Mouse (Mus musculus) right cerebral cortex, postnatal 14 days (tissue): ENCODE data around the gene Tnfrsf26.
"Not testable (repeated sequence)": the region's sequence is repeated elsewhere in the genome, so short reads cannot be mapped to it uniquely, and the experiment has no call there.

Source experiments
- DNase-seq: peaks from one replicate; pipeline ENCODE4 v3.0.0; 2022

Tnfrsf26 gene

DNA sequence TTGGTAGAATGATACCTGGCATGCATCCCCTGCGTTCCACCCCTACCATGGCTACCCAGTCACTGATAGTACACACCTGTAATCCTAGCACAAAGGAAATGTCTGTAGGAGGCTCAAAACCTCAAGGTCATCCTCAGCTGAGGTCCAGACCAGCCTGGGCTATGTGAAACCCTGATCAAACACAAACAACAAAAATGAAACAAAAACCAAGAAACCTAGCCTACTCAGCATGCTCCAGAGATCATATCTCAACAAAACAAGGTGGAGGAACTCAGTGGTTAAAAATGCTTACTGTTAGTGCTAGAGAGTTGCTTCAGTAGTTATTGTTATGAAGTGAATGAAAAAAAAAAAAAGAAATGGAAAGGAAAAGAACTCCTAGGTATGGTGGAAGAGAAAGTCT, at the start of gene Tnfrsf26:
Gene Tnfrsf26 (minus strand): TSS at position 183 of the 400 bp plus-strand sequence.
- no peak for DNase-seq

DNA sequence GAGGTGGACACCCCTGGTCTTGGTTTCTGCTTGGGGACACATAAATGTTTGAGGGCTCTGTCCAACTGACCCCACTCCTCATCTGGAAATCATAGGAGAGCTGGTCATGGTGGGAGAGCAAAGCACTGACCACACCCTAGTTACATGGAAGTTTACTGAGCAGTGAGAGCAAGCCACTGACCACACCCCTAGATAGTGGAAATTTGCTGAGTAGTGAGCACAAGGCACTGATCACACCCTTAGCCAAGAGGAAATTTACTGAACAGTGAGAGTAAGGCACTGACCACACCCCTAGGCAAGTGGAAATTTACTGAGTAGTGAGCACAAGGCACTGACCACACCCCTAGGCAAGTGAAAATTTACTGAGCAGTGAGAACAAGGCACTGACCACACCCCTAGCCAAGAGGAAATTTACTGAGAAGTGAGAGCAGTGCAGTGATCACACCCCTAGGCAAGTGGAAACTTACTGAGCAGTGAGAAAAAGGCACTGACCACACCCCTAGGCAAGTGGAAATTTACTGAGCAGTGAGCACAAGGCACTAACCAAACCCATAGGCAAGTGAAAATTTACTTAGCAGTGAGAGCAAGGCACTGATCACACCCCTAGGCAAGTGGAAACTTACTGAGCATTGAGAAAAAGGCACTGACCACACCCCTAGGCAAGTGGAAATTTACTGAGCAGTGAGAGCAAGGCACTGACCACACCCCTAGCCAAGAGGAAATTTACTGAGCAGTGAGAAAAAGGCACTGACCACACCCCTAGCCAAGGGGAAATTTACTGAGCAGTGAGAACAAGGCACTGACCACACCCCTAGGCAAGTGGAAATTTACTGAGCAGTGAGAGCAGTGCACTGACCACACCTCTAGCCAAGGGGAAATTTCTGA, 38.1 kb upstream of the Tnfrsf26 start:
- no peak for DNase-seq

DNA sequence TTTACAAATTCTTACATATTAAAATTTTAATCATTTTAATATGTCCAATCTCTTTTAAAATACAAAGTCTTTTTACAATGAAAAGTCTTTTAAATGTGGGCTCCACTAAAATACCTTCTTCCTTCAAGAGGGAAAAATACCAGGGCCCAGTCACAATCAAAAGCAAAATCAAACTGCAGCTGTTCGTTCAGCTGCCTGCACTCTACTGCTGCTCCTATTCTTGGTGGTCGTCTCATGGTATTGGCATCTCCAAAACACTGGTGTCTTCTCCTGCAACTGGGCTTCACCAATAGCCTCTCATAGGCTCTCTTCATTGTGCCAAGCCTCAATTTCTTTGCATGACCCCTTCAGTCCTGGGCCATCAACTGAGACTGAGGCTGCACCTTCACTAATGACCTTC, 34.9 kb upstream of the Tnfrsf26 start:
- DNase-seq: no peak

DNA sequence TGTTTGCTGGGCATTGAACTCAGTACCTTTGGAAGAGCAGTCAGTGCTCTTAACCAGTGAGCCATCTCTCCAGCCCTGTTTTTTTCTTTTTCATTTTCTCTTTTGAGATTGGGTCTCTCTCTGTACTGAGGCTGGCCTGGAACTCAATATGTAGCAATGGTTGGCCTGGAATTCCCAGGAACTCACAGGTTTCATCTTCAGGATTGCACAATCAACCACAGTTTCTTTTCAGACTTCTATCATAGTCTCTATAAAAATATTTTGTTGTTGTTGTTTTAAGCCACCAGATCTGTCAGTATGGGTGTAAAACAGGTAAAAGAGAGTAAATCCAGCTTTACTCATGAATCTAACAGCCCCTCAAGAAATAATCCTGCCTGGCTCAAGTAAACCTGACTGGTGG, 32.3 kb upstream of the Tnfrsf26 start:
- no peak for DNase-seq

DNA sequence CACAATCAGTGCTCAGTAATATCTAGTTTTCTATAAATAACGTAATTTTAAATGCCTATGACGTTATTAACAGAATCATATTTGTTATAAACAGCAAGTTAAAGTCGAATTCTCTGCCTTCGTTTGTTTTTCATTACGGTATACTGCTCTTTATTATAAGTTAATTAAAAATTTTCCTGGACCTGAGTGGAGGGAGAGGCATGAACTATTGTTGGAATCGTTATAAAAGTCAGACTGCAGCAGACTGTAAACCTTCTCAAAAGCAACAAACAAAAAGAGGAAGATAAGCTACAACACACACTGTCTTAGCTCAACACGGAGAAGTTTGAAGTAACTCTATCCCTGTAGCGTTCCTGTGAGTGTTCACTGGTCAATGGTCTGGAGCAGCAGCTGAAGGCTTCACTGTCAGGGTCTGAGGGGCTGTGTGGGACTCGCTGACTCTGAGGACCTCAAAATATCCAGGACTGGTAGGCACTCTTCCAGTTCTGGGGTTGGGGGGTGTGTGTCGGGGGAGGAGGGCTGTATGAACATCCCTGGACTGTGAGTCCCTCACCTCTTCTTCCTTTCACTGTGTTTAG, 21.3 kb upstream of the Tnfrsf26 start:
- not testable (repeated sequence) for DNase-seq

DNA sequence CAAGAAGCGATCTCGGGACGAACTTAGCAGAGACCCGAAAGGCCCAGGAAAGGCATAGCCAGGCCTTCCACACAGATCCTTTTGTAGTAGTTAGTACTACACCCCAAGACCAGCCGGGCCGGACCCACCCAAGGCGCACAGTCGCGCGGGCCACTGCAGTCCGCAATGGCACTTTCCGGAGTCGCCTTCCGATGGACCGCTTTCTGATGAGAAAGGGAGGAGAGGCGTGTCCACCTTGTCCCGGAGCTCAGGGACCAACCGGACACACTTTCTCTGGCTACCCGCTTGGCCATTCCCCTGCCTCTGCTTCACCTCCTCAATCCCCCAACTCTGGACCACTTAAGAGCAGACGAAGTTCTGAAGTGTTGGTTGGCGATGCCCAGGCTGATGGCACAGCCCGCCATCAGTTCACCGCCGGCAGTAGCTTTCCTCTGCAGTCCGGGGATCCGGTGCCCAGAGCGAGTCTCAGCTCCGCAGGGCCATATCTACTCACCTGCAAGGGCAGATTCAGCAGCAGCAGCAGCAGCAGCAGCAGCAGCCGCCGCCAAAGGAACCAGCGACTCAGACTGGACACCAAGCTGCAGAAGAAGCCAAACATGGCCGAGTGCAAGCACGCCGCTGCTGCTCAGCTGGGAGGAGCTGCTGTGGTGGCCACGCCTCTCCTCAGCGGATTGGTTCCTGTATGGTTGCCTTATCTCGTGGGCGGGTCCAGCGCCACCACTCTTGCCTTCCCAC, 20.7 kb upstream of the Tnfrsf26 start, which contains the start of gene Tnfrsf22:
Gene Tnfrsf22 (minus strand): TSS at position 628 of the 735 bp plus-strand sequence.
- DNase-seq: peak; percentile 73

DNA sequence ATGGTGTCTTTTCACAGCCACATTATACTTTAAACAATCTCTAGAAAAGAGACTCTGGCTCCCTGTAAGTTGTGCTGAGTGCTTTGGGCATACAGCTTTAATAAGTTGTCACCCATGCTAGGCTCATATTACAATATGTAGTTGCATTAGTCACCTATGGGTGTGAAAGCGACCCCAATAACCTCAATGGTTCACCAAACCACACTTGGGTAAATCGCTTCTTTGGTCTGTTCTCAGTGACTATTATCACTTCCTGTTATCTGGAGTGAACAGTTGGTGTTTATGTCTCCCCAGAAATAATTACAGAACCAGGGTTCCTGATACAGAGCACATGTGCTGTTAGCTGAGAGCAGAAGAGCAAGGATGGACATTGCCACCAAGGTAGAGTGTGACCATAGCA, 15.4 kb upstream of the Tnfrsf26 start:
- not testable (repeated sequence) for DNase-seq

DNA sequence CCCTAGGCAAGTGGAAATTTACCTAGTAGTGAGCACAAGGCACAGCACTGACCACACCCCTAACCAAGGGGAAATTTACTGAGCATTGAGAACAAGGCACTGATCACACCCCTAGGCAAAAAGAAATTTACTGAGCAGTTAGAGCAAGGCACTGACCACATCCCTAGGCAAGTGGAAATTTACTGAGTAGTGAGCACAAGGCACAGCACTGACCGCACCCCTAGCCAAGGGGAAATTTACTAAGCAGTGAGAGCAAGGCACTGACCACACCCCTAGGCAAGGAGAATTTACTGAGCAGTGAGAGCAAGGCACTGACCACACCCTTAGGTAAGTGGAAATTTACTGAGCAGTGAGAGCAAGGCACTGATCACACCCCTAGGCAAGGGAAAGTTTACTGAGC, 8.2 kb upstream of the Tnfrsf26 start:
- no peak for DNase-seq

DNA sequence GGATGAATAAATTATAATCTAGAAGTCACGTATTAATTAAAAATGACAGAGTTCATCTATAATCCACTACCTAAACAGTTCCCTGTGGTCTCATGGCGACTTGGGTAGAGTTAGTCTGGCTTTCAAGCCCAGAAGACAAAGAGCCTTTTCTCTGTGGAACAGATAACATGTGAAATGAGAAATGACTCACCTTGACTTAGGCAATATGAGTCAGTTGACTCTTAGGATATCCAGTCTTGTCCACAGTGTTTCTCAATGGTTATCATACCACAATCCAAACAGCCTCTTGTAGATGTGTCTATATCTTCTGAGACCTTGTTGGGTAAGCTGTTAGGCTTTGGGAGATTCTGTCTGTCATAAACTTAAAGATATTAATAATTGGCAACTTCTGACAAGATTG, 3.0 kb upstream of the Tnfrsf26 start:
- no peak for DNase-seq

DNA sequence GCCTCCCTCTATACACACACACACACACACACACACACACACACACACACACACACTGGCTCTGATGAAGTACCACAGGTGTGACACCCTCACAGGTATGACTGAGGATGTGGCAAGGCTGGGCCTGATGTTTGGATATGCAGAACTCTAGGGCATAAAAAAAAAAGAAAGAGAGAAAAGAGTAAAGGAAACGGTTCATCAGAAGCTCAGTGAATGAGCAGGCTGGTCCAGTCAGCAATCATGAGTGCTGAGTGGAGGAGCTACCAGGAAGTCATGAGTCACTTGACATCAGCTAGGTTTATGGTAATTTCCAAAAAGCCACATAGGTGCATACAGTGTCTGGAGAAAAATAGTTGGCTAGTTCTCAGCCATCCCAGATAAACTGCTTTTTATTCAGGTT, 979 bp upstream of the Tnfrsf26 start:
- no peak for DNase-seq

DNA sequence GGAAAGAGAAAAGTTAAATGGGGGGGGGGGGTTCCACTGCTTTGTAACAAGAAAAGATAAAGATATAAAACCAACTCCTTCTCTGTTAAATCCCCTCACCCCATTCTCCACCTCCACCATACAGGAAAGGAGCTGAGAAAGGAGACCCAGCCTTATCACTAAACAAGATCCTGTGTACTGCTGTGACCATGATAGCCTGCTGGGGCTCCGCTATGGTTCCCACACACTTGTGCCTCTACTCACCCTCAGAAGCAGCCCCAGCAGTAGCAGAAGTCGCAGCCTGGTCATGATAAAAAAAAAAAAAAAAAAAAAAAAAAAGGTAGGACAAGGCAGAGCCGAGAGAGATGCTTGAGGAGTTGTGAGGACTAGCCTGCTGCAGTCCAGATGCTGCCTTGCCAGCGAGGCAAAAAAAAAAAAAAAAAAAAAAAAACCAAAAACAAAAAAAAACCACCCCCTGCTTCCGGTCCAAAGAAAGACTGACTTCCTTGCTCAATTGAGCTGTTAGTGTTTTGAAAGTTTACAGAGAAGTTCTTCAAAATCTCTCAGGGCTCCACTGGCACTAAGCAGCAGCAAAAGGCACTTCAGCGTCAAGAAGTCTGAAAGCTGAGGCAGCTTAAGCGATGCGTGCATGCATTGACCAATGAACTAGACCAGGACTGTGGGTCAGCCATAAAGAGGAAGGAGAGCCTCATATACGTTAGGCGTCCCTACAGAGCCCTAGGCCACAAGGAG, 801 bp downstream of the Tnfrsf26 start:
- DNase-seq: no peak

DNA sequence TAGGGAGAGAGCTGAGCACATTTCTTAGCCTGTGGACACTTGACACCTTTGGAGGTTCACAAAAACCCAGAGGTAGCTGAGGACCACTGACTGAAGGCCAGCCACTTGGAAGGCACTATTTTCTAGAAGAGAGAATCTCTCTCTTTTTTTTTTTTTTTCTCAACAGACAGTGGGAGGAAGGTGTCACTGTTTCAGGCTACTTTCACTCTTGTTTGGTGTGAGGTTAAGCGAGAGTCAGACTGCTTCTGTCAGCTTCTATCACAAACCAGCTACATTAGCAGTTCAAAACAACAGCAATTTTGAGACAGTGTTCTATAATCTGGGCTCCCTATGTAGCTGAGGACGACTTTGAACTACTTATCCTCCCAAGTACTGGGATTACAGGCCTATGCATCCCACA, 2.3 kb downstream of the Tnfrsf26 start:
- no peak for DNase-seq

DNA sequence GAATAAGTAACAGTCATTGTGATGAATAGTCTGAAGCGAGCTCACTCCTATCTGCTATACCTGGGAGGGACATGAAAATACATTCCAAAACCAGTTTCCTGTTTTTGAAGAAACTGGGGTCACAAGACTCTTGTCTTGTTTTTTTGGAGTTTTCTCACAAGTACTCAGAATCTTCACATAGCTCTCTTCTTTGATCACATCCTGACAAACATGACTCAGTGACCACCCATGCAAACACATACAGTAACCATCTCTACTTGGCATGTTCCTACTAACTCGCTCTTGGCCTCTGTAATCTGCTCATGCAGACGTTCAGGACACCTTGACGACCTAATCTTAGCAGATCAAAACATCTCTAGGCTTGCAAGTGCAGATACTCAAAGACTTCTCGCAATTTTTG, 3.4 kb downstream of the Tnfrsf26 start:
- DNase-seq: no peak

DNA sequence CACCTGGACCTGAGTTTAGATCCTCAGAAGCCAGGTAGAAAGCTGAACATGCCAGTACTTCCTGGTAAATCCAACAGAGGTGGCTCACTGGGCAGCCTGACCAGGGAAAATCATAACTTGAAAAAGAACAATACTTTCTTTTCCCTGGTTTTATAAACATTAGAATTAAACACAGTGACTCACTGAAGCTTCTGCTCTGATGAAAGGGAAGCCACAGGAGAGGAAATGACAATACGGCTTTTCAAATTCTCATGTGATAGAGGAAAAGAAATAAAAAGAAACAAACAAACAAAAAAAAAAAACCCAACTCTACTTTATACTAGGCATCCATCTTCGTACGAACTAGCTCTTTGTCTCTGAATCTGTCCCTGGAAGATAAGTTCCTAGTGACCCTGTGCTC, 4.0 kb downstream of the Tnfrsf26 start:
- DNase-seq: no peak

DNA sequence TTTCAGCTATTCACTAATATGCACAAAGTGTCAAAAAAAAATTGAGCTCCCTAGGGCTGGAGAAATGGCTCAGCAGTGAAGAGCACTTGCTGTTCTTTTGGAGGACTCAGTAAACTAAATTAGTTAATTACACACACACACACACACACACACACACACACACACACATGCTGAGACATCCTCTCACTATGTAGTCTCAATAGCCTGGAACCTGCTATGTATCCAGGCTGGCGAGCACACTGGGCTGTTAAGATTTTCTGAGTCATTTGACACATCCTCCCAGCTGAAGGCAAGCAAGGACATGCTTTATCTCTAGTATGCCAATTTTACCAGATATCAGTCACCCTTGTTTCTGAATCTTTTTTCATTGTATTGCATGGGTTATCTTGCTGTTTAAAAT, 7.6 kb downstream of the Tnfrsf26 start:
- DNase-seq: peak; percentile 19

DNA sequence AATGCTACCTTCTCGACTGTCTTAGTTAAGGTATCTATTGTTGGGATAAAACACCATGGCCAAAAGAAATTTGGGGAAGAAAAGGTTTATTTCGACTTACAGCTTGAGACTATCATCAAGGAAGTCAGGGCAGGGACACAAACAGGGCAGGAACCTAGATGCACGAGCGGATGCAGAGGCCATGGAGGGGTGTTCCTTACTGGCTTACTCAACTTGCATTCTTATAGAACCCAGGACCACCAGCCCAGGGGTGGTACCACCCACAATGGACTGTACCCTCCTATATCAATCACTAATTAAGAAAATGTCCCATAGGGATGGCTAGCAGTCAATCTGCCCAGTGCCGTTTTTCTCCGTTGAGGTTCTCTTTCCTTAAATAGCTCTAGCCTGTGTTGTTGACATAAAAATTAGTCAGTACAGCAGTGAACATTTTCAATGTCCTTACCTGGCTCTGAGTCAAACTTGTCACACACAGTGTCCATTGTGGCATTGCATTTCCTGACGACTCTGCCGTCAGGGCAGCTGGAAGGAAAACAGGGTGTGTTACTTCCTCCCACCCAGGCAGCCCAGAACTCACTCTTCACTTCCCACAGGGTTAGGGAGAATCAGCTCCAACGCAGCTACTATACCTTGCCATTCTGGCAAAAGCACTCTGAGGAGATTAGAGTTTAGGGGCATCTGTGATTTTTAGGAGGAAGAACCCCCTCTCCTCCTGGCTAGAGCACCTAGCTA, 14.0 kb downstream of the Tnfrsf26 start:
- no peak for DNase-seq

DNA sequence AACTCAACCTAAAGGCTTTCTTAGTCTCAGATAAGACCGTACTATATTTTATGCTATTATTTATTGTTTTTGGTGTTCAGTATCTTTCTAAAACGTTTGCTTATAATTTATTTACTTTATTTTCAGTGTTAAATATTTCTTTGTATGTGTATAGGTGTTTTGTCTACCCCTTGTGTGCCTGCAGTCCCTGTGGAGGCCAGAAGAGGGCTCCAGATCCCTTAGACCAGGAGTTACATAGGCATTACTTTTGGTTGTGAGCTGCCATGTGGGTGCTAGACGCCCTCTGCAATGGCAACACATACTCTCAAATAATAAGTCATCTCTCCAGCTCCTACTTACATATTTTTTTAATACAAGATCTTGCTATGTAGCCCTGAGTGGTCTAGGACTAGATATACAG, 16.3 kb downstream of the Tnfrsf26 start:
- DNase-seq: no peak

DNA sequence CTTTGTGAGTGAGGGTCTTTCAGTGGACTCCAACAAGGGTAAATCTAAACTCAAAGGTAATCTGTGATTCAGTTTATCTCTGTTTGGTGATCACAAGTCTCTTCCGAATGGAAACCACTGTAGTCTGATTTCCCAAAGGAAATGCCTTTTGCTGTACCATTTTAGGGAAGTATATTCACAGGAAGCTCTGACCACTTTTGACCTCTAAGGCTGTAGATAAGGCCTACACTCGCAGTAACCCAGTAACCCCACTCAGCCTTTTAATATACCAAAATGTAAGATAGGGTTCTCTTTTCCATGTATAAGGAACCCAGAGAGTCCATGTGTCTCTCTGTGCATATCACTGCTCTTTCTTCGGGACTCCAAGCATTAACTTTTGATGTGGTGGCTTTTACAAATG, 23.2 kb downstream of the Tnfrsf26 start:
- no peak for DNase-seq

DNA sequence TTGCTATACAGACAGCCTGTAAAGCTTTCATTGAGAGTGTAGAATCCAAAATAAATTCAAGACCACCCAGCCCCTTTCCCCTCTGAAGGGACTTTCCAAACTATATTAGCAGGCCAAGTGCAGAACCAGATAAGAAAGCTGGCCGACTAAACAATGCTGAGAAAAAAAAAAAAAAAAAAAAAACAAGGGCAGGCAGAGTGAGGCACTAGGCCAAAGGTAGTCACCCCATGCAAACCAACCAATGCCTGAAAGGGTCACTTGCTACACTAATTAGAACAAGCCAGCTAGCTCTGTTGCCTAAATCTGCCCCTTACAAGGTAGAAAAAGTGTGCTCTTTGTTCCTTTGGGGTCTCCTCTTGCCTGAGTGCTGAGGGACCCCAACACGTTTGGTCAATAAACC, 23.6 kb downstream of the Tnfrsf26 start:
- no peak for DNase-seq

DNA sequence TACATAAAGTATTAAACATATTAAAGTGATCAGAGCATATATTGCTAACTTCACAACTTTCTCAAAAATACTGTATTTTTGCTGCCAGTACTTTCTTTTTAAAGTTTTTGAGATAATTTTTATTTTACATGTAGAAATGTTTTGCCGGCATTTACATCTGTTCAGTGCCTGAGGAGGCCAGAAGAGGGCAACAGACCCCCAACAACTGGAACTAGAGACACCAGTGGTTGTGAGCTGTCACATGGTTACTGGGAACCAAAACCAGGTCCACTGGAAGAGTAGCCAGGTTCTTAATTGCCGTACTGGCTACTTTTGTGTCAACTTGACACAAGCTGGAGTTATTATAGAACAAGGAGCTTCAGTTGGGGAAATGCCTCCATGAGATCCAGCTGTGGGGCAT, 26.8 kb downstream of the Tnfrsf26 start:
- DNase-seq: no peak

DNA sequence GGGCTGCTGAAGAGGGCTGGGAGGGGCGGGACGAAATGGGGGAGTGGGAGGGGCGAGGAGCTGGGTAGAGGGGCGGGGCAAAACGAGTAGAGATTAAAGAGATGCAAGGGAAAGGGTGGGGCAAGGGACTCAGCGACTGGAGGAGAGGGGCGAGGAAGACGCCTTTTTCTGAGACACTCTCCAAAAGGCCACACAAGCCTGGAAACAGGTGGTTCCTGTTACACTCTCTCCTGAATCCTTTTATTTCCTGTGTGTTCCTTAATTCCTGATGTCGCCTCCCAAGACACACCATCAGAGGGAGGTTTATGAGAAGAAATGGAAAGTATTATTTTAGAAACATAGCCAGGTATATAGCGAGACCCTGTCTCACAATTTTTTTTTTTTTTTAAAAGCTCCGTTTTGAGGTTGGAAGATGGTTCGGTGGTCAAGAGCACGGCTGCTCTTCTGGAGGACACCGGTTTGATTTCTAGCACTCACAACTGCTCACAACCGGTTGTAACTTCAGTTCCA, 28.2 kb downstream of the Tnfrsf26 start:
- DNase-seq: no peak
